Mouse (Mus musculus): Measurements from ENCODE around the gene Sgk1.
A peak's percentile ranks its signal among the peaks of the same experiment; 100 is the strongest.
"Not testable (repeated sequence)": the region's sequence is repeated elsewhere in the genome, so short reads cannot be mapped to it uniquely, and the experiment has no call there.

Gene Sgk1

GRCm38 (mm10) chr10:21868221-21868620 is 13.8 kb upstream of the Sgk1 start:
- no peak for DNase-seq (ENCODE audit: low spot score in 2 of 2)

- DNase-seq (ENCODE audit: low spot score in 2 of 2) = no peak
Measured at GRCm38 (mm10) chr10:21868623-21869022, 13.4 kb upstream of the Sgk1 start.

GRCm38 (mm10) chr10:21881837-21882183 is 174 bp upstream of the Sgk1 start:
- DNase-seq (ENCODE audit: low spot score in 2 of 2) = no peak

GRCm38 (mm10) chr10:21883587-21883986 is 1.6 kb downstream of the Sgk1 start:
- no peak for DNase-seq (ENCODE audit: low spot score in 2 of 2)

GRCm38 (mm10) chr10:21884534-21884933 is 2.5 kb downstream of the Sgk1 start:
- no peak for DNase-seq (ENCODE audit: low spot score in 2 of 2)

GRCm38 (mm10) chr10:21889141-21889765 is 7.3 kb downstream of the Sgk1 start:
- DNase-seq (ENCODE audit: low spot score in 2 of 2) = peak; percentile 47 to 61

GRCm38 (mm10) chr10:21890293-21890692 is 8.3 kb downstream of the Sgk1 start:
- peak in 1 of 2 experiments; percentile 36 for DNase-seq (ENCODE audit: low spot score in 2 of 2)

GRCm38 (mm10) chr10:21891442-21891841 is 9.5 kb downstream of the Sgk1 start:
- DNase-seq (ENCODE audit: low spot score in 2 of 2) = no peak

- DNase-seq (ENCODE audit: low spot score in 2 of 2) = no peak
Measured at GRCm38 (mm10) chr10:21892104-21892503, 10.1 kb downstream of the Sgk1 start.

- DNase-seq (ENCODE audit: low spot score in 2 of 2) = no peak
Measured at GRCm38 (mm10) chr10:21898417-21898816, 16.4 kb downstream of the Sgk1 start.

GRCm38 (mm10) chr10:21898851-21899250 is 16.9 kb downstream of the Sgk1 start:
- DNase-seq (ENCODE audit: low spot score in 2 of 2) = not testable (repeated sequence)

GRCm38 (mm10) chr10:21899397-21899796 is 17.4 kb downstream of the Sgk1 start:
- no peak for DNase-seq (ENCODE audit: low spot score in 2 of 2)

- no peak for DNase-seq (ENCODE audit: low spot score in 2 of 2)
Measured at GRCm38 (mm10) chr10:21902152-21903140, 20.5 kb downstream of the Sgk1 start.

GRCm38 (mm10) chr10:21904151-21904550 is 22.2 kb downstream of the Sgk1 start:
- no peak for DNase-seq (ENCODE audit: low spot score in 2 of 2)

GRCm38 (mm10) chr10:21905616-21906015 is 23.6 kb downstream of the Sgk1 start:
- DNase-seq (ENCODE audit: low spot score in 2 of 2) = peak; percentile 80 to 81

- DNase-seq (ENCODE audit: low spot score in 2 of 2) = peak; percentile 19 to 36
Measured at GRCm38 (mm10) chr10:21906894-21907446, 25.0 kb downstream of the Sgk1 start.

- peak; percentile 49 to 56 for DNase-seq (ENCODE audit: low spot score in 2 of 2)
Measured at GRCm38 (mm10) chr10:21907784-21908183, 25.8 kb downstream of the Sgk1 start.

- DNase-seq (ENCODE audit: low spot score in 2 of 2) = peak; percentile 56 to 61
Measured at GRCm38 (mm10) chr10:21908686-21909085, 26.7 kb downstream of the Sgk1 start.

GRCm38 (mm10) chr10:21910334-21910733 is 28.4 kb downstream of the Sgk1 start:
- DNase-seq (ENCODE audit: low spot score in 2 of 2) = no peak

- DNase-seq (ENCODE audit: low spot score in 2 of 2) = no peak
Measured at GRCm38 (mm10) chr10:21911303-21911947, 29.4 kb downstream of the Sgk1 start.

GRCm38 (mm10) chr10:21914751-21915150 is 32.8 kb downstream of the Sgk1 start:
- DNase-seq (ENCODE audit: low spot score in 2 of 2) = no peak
